Comparison of ENCODE assay signal across 8 mouse cellular contexts in the genomic region with DNA sequence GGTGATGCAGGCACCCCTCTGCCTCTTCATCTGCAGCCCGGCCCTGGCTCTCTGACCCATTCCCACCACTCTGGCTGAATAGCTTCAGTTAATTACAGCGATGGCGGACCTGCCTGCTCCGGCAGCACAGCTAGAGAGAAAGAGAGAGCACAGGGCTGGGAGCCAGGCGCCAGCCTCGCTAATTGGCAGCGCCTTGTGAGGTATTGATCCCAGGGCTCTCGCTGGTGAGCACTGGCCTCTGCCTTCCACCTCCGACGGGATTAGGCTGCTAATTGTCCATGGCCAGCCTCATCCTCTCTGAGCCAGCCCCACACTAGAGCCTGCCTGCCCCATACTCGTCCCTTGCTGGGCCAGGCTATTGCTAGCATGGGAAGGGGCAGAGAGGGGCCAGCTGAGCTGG. TPM values are rescaled to one million over a fixed set of nuclear protein-coding genes. Genes with fewer than 3 reads are reported as not detected.
DNase-seq lines count a peak whose midpoint lies in the region; ATAC-seq lines count a peak whose summit lies in the region.

No protein-coding gene starts in this region.

- ATAC-seq in forebrain, embryonic 16.5 days = peak; percentile 46
- ATAC-seq in midbrain, embryonic 12.5 days (ENCODE audit: low FRiP score, low read depth) = peak; percentile 20; the same call in 1 of the 2 replicates

- H3K4me3 ChIP-seq in forebrain, embryonic 16.5 days (replicated peaks; ENCODE audit: low read length) = no peak overlapping the region
- no peak overlapping the region for H3K4me3 ChIP-seq in midbrain, embryonic 12.5 days

- H3K36me3 ChIP-seq in forebrain, embryonic 16.5 days (ENCODE audit: control insufficient read depth, insufficient read depth) = no peaks in the 10 kb centered on the region
- H3K36me3 ChIP-seq in midbrain, embryonic 12.5 days = peaks cover 5% of the 10 kb centered on the region; the same call in 1 of the 2 replicates

- H3K27ac ChIP-seq in forebrain, embryonic 16.5 days (ENCODE audit: low read length) = peak overlapping the region; percentile 65
- peak overlapping the region; percentile 87 for H3K27ac ChIP-seq in midbrain, embryonic 12.5 days (replicated peaks)

- 13% methylated on average over 11 of the region's 11 CpGs for WGBS in forebrain, embryonic 16.5 days
- 7% methylated on average over 11 of the region's 11 CpGs for WGBS in midbrain, embryonic 12.5 days

- peak overlapping the region; percentile 6; the same call in 1 of the 2 replicates for H3K4me2 ChIP-seq in forebrain, embryonic 16.5 days (ENCODE audit: low read length)
- H3K4me2 ChIP-seq in midbrain, embryonic 12.5 days (replicated peaks) = 0 out of 2 replicates have a peak overlapping the region, but pooled peaks have one; percentile 9

- H3K27me3 ChIP-seq in forebrain, embryonic 16.5 days (replicated peaks; ENCODE audit: control insufficient read depth, insufficient read depth, low read length) = no peaks in the 10 kb centered on the region
- peaks cover 6% of the 10 kb centered on the region; the same call in 1 of the 2 replicates for H3K27me3 ChIP-seq in midbrain, embryonic 12.5 days

- peaks cover 99% of the 10 kb centered on the region for H3K4me1 ChIP-seq in forebrain, embryonic 16.5 days (replicated peaks; ENCODE audit: control insufficient read depth, insufficient read depth, low read length)
- peaks cover 100% of the 10 kb centered on the region for H3K4me1 ChIP-seq in midbrain, embryonic 12.5 days

- DNase-seq in cerebellum, postnatal 25 days = peak; percentile 45 to 53
- DNase-seq in cerebellum, adult 8-10 months = no peak
- DNase-seq in Muller cell, postnatal 12 days (ENCODE audit: inconsistent ontology term) = peak; percentile 71
- DNase-seq in kidney, adult 8-10 months = no peak
- no peak for DNase-seq in kidney, adult 11 months
- DNase-seq in kidney, postnatal 4 days = no peak

- H3K9me3 ChIP-seq in forebrain, embryonic 16.5 days (ENCODE audit: control insufficient read depth, low read length) = no peaks in the 10 kb centered on the region
- H3K9me3 ChIP-seq in midbrain, embryonic 12.5 days = no peaks in the 10 kb centered on the region

- peak overlapping the region; percentile 41 for H3K9ac ChIP-seq in forebrain, embryonic 16.5 days (replicated peaks; ENCODE audit: low read depth, low read length)
- H3K9ac ChIP-seq in midbrain, embryonic 12.5 days (replicated peaks) = peak overlapping the region; percentile 37; the same call in 1 of the 2 replicates

RNA-seq across cellular contexts. Expression of a gene that starts 29.4 kb away (rescaled TPM):
- polyA plus RNA-seq in forebrain, embryonic 16.5 days (2015; fragmentation: Nextera tagmentation; extraction: Ambion mirVana) = 23.1 and 24.3 TPM in 2 replicates
- 73.7 and 84.8 TPM in 2 replicates for polyA plus RNA-seq in midbrain, embryonic 12.5 days (2016; fragmentation: Nextera tagmentation; extraction: Ambion mirVana)

Comparison
In these comparisons a context has a peak if more than half of its experiments do, and no peak if none do; other contexts are left out.
1. DNase-seq: peak in cerebellum, postnatal 25 days (2 of 2) and Muller cell, postnatal 12 days (single experiment); none in cerebellum, adult 8-10 months (single experiment), kidney, adult 8-10 months (0 of 2), kidney, adult 11 months (single experiment) and kidney, postnatal 4 days (0 of 2).